Mouse (Mus musculus) cerebellum, adult 11-12 months (tissue): ENCODE measurements around the gene Tmem120b.

Experiments used
- DNase-seq: peaks from one replicate; pipeline ENCODE4 v3.0.0; 2022

The Tmem120b gene

DNA sequence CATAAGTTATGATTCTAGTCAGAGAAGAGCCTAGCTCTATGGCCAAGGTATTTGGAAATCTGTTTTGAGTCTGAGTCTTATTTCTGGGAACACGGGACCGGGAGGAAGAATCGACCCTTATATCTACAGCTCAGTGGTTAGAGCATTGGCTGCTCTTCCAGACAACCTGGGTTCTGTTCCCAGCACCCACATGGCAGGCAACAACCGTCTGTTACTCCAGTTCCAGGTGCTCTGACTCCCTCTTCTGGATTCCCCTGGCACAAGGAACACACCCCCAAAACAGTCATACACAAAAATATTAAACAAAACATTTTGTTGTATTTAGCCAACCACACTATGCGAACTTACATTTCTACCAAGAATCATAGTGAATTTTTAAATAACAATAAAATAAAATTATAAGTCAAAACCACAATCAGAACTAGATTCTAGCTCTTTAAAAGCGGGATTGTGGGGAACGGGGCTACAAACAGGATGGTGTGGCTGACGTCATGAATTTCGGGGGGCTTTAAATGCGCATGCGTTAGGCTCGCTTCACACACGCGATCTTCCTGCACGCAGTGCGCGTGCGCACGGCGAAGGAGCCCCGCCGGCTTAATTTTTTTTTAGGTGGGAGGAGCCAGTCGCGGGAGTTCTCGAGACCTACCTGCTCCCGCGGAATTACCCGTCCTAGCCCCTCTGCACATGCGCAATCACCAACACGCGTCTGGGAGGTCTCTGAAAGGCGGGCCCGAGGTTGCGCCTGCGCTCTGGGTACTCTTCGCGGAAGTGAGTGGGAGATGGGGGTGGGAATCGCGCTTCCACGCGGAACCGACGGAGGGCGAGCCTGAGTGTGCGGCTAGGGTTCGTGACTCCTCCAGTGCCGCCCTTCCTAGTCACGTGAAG, 10.6 kb upstream of the Tmem120b start:
- peak; percentile 100 for DNase-seq

DNA sequence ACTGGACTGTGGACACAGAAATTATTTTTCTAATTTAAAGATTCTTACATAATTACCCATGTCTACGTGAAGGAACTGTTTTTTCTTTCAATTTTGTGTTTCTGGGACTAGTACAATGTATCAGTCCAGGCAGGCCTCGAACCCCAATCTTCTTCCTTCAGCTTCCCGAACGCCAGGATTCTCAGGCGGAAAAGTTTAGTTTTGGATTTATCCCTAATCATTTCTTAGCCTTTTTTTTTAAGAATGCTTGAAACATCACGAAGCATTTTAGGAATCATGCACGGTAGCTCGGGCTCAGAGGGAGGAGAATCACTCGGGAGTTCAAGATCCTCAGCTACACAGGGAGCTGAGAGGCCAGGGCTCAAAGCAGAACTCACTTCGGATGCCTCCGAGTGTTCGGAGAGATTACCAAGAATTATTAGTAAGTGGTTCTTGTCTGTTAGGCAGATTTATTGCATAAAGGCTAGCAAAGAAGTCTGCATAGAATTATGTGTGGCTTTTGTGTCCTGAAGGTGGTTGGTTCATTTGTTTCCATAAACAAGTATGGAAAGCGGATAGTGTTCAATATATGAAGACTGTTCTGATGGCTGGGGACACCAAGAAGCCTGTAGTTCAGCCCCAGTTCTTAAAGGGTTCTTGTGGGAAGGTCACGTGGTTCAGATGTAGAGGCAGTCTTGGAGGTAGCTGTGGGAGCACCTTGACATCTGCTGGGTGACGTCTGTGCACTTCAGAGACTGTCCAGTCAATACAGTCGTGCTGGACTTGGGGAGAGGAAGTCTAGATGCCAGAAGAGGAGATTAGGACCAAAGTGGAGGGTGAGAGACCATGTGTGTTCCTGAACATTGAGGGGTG, 9.7 kb upstream of the Tmem120b start:
- DNase-seq = peak; percentile 46

DNA sequence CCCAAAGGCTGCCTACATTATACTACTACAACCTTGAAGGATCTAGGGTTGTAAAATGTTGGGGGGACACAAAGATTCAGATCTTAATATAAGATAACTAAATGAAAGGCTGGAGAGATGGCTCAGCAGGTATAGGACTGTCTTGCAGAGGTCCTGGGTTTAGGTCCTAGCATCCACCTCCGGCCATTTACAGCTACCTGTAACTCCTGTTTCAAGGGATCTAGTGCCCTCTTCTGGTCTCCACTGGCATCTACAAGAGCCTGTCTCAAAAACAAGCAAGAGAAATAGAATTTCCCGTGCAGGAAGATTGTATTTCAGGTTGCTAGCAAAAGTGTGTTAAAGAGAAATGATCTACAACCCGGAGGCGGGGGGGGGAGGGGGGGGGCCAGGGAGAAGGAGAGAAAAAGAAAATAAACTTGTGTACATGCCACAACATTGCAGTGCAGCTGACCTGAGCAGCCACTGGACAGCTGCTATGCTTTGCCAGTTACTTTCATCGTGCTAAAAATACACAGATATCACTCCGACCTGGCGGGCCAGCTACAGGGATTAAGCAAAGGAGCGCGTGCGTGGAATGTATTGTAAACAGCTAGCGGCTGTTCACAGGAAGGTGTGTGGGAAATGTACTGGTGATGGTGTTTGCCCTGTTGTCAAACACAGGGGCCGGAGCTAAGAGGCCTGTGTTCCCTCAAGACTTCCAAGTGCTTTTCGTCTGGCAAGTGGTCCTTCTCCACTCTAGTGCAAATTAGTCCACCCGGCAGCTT, 8.3 kb upstream of the Tmem120b start:
- peak; percentile 63 for DNase-seq

DNA sequence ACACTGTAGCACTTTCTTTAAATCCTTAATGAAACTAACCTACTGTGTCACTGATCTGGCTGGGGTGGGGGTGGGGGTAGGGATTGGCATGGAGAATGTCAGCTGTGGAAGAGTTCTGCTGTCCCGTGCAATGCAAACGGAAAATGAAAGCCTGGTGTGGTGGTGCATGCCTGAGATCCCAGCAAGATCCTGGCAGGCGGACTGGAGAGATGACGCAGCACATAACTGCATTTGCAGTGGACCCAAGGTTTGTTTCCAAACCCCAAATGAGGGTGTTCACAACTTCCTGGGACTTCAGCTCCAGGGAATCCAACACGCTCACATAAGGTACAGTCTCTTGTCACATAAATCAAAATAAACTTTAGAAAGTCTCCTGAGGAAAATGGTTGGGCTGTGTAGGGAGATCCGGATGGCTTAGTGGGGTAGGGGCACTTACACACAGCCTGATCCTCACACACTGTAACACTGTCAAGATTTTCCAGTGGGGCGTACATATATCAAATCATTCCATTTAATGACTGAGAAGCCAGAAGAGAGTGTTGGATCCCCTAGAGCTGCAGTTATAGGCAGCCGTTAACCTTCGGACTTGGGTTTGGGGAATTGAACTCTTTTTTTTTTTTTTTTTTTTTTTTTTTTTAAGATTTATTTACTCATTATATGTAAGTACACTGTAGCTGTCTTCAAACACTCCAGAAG, 7.4 kb upstream of the Tmem120b start:
- DNase-seq = no peak

DNA sequence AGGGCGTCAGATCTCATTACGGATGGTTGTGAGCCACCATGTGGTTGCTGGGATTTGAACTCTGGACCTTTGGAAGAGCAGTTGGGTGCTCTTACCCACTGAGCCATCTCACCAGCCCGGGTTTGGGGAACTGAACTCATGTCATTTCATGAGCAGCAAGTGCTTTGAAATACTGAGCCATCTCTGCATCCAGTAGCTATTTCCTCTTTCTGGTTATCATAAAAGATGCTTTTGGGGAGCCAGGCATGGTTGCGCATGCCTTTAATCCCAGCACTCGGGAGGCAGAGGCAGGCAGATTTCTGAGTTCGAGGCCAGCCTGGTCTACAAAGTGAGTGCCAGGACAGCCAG, 6.8 kb upstream of the Tmem120b start:
- DNase-seq = peak; percentile 3

DNA sequence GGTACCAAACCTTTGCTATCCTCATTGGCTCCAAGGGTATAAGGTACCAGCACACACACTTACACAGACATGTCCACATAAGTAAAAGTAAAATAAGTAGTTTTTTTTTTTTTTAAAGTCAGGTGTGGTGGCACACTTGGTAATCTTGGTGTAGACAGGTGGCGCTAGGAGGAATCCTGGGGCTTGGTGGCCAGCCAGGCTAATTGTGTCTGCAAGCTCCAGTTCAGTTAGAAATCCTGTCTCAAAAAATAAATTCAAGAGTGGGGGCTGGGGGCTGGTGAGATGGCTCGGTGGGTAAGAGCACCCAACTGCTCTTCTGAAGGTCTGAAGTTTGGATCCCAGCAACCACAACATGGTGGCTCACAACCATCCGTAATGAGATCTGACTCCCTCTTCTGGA, 5.1 kb upstream of the Tmem120b start:
- DNase-seq = peak; percentile 42

DNA sequence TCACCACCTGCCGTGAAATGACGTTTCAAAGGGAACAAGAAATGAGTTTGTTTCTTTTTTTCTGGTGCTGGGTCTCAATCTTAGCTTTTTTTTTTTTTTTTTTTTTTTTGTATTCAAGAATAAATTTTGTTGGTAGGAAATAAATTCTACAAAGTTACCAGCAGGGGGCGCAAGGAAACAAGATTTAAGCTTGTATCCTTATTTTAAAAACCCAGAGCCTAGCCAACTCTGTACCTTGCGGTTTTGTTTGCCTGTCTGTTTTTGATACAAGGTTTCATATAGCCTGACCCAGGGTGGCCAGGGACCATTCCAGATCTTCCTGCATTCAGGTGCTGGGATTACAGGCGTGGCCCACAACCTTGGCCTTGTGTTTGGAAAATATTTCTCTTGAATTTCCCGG, 4.0 kb upstream of the Tmem120b start:
- peak; percentile 63 for DNase-seq

DNA sequence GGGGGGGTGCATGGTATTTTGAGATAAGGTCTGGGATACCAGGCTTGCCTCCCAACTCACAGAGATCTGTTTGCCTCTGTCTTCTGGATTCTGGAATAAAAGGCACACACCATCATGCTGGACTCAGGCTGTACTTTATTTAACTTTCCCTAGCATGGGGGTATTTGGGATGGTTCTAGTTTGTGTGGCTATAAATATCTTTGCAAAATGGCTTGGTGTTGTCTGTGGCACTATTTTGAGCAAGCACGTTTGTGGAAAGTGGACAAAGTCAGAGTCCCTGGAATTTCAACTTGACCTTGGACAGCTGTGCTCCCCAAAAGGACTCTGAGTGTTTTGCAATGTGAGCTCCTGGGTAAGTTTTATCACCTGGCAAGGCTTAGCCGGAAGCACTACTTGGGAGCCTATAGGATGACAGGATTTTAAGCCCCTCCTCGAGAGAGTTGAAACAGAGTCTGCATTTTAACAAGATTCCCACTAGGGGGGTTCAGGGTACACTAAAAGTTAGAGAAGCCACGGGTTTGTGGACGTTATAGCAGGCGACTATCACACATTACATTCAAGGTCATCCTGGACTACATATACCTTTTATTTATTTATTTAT, 720 bp upstream of the Tmem120b start:
- no peak for DNase-seq

DNA sequence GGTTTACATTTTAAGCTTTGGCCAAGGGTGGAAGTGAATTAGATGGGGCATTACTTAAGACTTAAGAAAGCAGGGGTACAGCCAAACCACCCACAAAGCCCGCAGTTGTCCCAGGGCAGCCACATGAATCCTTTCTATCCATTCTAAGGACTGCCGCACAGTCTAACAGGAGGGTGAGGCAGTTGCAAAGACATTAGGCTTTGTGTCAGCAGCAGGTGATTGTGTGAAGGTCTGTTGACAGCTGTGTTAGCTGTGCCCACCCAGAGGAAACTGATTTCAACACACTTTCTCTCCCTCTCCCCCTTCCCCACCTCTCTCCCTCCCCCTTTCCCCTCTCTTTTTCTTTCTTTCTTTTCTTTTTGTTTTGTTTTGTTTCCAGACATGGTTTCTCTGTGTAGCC, 499 bp downstream of the Tmem120b start:
- DNase-seq = no peak

DNA sequence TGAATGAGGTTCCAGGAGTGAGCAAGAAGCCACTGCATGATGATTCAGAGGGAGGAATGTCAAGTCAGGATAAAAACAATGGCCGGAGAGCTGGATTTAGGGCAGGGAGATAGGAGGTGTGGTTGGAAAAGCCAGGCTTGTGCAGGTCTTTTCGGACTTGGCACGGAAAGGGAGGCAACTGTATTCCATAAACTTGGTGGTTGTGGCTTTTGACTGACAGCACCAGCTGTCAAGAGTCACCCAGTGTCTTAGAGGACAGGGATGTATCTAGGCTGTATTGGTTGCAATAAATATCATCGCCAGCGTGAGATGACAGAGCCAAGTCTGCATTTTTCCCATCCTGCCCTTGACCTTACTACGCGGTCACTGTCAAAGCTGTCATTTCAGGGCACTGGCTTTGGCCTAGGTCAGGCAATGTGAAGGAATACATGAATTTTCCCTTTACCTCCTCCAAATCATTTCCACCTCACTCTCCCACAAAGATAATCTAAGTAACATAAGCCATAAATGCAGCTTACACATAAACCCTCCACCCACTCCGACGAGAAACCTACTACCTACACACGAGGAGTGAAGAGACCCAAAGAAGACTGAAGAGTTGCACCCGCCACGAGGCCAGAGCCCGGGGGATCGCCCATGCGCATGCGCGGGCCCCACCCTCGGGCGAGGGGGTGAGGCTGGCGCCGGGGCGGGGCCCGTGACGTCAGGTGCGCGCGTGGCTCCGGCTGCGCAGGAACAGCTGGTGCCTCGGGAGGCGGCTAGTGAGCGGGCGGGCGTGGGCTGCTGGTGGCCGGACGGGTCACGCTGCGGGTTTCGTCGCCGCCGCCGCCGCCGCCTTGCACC, 7.6 kb downstream of the Tmem120b start:
- peak; percentile 96 for DNase-seq

DNA sequence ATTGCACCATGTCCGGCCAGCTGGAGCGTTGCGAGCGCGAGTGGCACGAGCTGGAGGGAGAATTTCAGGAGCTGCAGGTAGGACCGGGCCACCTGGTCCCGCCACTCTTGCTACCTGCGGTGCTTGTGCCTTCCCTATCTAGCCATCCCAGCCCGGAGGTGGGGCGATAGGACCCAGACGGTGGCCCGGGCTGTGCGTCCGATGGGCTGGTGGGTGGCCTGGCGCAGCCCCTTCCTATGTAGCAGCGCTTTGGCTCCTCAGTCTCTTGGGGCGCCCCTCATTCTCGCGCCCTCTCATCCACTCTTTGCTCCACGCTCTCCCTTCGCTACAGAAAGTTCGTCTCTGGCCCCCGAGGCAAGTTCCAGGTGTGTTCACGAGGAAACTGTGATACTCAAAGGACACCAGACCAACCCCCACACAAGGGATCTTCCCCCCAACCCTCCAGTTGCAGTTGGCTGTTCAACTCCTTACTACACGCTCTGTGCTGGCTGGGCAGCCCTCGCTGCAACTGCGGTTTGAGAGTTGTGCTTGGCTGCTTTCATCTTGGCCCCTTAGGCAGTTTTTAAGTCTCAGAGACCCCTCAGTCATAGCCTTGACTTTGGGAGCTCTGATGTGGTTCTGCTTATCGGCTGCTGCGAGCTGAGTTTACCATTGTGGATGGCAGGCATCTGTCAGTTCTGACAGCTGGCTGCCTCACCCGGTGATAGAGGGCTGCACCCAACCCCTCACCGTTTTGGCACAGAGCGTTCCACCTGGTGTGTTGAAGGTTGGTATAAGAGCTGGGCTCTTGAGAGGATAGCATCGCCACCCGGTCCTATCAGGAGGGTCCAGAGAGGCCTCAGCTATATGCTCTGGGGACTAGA, 8.4 kb downstream of the Tmem120b start:
- no peak for DNase-seq

DNA sequence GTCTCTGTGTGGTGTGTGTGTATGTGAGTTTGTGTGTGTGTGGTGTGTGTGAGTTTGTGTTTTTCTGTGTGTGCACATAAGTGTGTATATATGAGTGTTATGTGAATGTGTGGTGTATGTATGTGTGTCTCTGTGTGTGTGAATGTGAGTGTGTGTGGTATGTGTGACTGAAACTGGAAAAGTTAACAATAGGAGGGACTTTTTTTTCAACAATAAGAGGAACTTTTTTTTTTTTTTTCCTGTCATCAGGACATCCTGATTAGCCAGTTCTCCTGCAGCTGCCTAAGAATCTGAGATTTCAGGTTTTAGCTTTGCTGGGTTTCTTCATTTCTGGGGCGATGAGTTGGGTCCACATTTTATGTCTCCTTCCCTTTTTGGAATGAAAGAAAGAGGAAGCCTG, 11.4 kb downstream of the Tmem120b start:
- DNase-seq = no peak

DNA sequence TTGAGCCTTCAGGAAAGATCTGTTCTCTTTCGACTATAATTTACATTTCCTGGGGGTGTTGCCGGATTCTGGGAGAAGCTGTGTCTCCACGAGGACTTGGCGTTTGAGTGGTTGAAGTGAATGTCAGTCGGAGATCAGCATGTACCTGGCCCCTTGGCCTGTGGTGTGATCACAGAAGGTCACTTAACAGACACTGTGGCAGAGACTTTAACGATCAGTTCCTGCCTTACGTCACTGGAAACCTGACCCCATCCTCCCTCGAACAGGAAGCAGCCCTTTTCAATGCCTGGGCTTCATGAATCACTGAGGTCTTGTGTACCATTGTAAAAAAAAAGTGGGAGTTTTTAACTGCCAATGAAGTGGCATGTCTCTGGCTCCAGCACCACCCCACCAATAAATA, 11.8 kb downstream of the Tmem120b start:
- DNase-seq = no peak

DNA sequence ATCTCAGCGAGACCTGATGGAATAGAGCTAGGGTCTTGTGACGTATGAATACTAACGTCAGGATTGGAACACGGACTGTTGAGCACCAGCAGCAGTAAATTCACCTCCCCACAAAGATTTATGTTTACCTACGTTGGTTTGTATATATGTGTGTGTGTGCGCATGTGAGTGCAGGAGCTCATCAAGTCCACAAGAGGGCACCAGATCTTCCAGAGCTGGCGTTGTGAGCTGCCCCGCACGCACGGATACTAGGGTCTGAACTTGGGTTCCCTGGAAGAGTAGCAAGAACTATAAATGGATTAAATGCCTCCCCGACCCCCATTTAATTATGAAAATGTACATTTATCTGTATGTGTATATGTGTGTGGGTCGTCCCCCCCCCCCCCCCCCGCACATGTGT, 12.3 kb downstream of the Tmem120b start:
- DNase-seq = no peak

DNA sequence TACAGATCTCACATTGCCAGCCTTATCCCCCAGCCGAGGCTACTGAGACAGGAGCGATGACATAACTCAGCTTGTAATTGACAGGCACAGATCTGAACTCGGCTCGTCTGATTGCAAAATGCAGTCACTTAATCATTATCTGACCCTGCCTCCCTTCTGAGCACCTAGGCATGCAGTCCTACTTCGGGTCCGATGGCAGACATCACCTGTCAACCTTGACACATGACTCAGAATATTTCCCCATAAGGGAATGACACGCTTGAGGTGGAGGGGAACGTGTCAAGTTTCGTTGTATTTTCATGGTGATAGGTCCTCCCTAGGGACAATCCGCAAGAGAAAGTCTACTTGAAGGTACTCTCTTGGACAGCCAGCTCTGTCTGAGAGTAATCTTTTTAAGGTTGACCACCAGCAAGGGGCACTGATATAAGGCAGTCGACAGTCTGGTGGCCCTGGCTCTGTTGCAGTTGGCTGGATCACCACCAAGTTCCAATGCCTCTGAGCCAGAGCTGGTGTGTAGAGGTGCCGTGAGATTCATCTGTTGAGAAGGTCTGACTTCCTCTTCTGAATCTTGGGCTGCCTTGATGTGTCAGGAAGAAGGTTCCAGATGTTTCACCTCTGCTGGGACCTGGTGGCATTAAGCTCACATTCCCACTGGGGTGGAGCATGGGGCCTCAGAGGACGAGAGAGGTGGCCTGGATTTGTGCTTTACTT, 15.3 kb downstream of the Tmem120b start:
- DNase-seq = no peak

DNA sequence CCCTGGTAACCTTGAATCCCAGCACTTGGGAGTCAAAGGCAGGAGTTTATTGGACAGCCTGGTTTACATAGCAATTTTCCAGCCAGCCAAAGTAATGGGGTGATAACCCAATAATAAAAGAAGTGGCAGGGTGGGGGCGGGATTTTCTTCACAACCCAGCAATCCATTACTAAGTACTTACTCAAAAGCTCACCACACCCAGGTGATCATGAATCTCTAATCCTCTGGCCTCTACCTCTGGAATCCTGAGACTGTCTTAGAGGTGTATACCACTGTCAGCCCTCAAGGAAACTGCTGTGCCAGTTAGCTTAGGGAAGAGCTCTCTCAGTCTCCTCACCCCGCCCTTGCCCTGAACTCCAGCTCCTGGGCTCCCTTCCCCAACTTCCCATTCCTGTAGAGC, 18.3 kb downstream of the Tmem120b start:
- DNase-seq = no peak

DNA sequence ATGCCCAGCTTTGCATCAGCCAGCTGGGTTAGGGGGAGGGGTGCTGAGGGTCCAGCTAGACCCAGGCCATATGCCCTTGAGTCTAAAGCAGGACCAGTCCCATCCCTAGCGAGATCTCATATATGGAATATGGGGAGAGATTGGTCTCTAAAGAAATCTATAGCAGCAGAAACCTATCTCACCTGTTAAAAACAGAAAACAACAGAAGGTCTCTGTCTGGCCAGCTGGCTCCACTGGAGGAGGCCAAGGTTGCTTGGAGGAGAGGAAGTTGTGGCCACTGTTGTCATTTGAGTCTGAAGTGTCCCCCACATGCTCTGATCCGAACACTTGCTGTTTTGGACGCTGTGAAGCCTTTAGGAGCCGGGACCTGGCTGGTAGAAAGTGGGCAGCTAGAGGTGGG, 20.6 kb downstream of the Tmem120b start:
- DNase-seq = peak; percentile 55

DNA sequence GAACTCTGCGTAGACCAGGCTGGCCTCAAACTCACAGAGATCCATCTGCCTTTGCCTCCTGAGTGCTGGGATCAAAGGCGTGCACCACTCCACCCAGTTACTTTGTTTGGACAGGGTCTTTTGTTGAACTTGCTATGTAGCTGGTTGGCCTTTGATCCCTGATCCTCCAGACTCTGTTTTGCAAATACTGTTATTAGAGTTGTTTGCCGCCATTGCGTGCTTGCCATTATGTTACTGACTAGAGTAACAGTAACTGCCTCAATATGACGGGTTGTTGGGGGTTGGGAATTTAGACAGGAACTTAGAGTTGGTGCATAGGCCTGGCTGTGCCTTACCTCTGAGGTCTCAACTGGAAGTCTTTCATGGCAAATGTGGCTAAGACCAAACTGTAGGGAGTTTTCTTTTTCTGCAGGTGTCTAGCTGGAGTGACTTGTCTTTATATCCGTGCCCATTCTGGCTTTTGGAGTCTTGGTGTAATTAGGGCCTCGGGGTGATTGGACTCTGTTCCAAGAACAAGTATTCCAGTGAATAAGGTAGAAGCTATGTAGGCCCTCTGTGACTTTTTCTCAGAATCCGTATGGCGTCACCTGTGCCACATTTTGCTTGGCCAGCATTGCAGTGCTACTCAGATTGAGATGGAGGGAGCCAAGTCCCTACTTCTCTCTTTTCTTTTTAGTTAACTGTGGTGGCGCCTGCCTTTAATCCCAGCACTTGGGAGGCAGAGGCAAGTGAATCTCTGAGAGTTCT, 22.5 kb downstream of the Tmem120b start:
- no peak for DNase-seq

DNA sequence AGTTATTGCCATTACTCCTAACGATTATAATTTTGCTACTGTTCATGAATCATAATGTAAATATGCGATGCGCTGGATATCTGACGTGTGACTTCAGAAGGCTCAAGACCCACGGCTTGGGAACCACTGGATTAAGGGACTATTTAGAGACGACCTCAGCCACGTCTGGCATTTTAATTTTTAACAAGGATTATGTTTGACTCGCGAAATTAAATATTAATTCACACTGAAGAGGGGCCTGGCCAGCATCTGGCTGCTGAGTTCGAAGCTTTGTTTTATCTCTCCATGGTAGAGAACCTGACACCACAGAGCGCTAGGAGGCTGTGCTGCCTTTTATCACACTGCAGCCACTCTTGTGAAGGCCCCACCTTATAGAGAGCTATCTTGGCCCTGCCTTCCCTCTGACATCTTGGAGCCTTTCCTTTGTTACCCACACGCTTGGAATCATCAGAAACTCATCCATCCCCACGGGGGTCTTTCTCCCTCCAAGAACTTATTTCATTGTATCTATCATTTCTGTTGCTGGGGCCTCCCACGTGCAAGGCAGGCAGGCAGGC, 24.9 kb downstream of the Tmem120b start:
- DNase-seq = no peak
